Mouse (Mus musculus) heart, embryonic 15.5 days (tissue): ENCODE data around the gene Pla2g2f. TPM values are rescaled to one million over a fixed set of nuclear protein-coding genes. Genes with fewer than 3 reads are reported as not detected.
A peak's percentile ranks its signal among the peaks of the same experiment; 100 is the strongest.

Source experiments
- ATAC-seq: fragments of 200-750 bp; cut with Nextera tagmentation; replicated peaks from 2 replicates; pipeline ENCODE4 v1.8.0; 2017; ENCODE audit warnings: low read depth, moderate TSS enrichment; ENCODE audit not compliant: insufficient number of reproducible peaks, insufficient read depth, low FRiP score
- H3K27ac ChIP-seq: fragments of 300-500 bp; sonication (generic); 2 replicates; pipeline ENCODE4 v1.5.1; 2015; ENCODE audit warnings: mild to moderate bottlenecking, inconsistent platforms
- H3K27me3 ChIP-seq: fragments of 300-500 bp; sonication (generic); 2 replicates; pipeline ENCODE4 v1.6.1; 2015; ENCODE audit warnings: inconsistent platforms
- H3K36me3 ChIP-seq: fragments of 300-500 bp; sonication (generic); 2 replicates; pipeline ENCODE4 v1.6.1; 2015; ENCODE audit warnings: mild to moderate bottlenecking, inconsistent platforms
- H3K4me1 ChIP-seq: fragments of 300-500 bp; sonication (generic); replicated peaks from 2 replicates; pipeline ENCODE4 v1.6.1; 2015; ENCODE audit warnings: inconsistent platforms
- H3K4me2 ChIP-seq: fragments of 300-500 bp; sonication (generic); 2 replicates; pipeline ENCODE4 v1.6.1; 2015; ENCODE audit warnings: inconsistent platforms, mild to moderate bottlenecking, moderate library complexity
- H3K4me3 ChIP-seq: fragments of 300-500 bp; sonication (generic); 2 replicates; pipeline ENCODE4 v1.5.1; 2015; ENCODE audit warnings: mild to moderate bottlenecking, inconsistent platforms
- H3K9ac ChIP-seq: fragments of 300-500 bp; sonication (generic); 2 replicates; pipeline ENCODE4 v1.6.1; 2015; ENCODE audit warnings: mild to moderate bottlenecking, inconsistent platforms
- H3K9me3 ChIP-seq: fragments of 300-500 bp; sonication (generic); replicated peaks from 2 replicates; pipeline ENCODE4 v1.6.1; 2016; ENCODE audit warnings: inconsistent platforms
- WGBS: fragments of 180-500 bp; shearing (Covaris S2); methylation state at CpG from one replicate; pipeline ENCODE4 v1.1.7; 2015; ENCODE audit warnings: mixed read lengths; 5-methylcytosine and 5-hydroxymethylcytosine counted together
- polyA plus RNA-seq: library from polyadenylated mRNA; unstranded; fragments of >200 nt; fragmentation: Nextera tagmentation; extraction: Ambion mirVana; gene quantifications from 2 replicates; pipeline ENCODE4 v1.2.1, GENCODE M21; 2015

Pla2g2f gene
- polyA plus RNA-seq, 1 experiment from 2014 or later: 0.09 TPM

- Histone ChIP-seq H3K9me3 (no peaks in the 10 kb centered on the region), H3K27ac (no peak within 1 kb of the TSS), H3K4me2 (no peak within 1 kb of the TSS), H3K9ac (no peak within 1 kb of the TSS), H3K27me3 (peaks cover 15% of the 10 kb centered on the region), H3K4me3 (no peak within 1 kb of the TSS), H3K4me1 (no peaks in the 10 kb centered on the region), H3K36me3 (no peaks in the 10 kb centered on the region)
- ATAC-seq: no peak
- WGBS: 60% methylated on average over 7 of the region's 7 CpGs
These were observed 20.4 kb downstream of the Pla2g2f start, which contains the start of gene Ubxn10 for GRCm38 (mm10) chr4:138737031-138737430. TSS of gene Ubxn10 (minus strand) at chr4:138737167.

GRCm38 (mm10) chr4:138734863-138735262, 22.6 kb downstream of the Pla2g2f start:
- Histone ChIP-seq H3K4me2 (no peak overlapping the region), H3K27me3 (peaks cover 12% of the 10 kb centered on the region), H3K27ac (no peak overlapping the region), H3K9ac (no peak overlapping the region), H3K4me1 (no peaks in the 10 kb centered on the region; the same call in 1 of the 2 replicates), H3K36me3 (no peaks in the 10 kb centered on the region), H3K4me3 (no peak overlapping the region), H3K9me3 (no peaks in the 10 kb centered on the region)
- 92% methylated on average over 4 of the region's 4 CpGs for WGBS
- ATAC-seq: no peak

GRCm38 (mm10) chr4:138734105-138734504, 23.3 kb downstream of the Pla2g2f start:
- ATAC-seq: no peak
- Histone ChIP-seq H3K9ac (no peak overlapping the region), H3K4me2 (no peak overlapping the region), H3K27ac (no peak overlapping the region), H3K27me3 (peaks cover 12% of the 10 kb centered on the region), H3K4me1 (no peaks in the 10 kb centered on the region; the same call in 1 of the 2 replicates), H3K9me3 (no peaks in the 10 kb centered on the region), H3K36me3 (no peaks in the 10 kb centered on the region), H3K4me3 (no peak overlapping the region)
- 63% methylated on average over 7 of the region's 7 CpGs for WGBS

GRCm38 (mm10) chr4:138729018-138729703, 28.3 kb downstream of the Pla2g2f start:
- Histone ChIP-seq H3K27ac (0 out of 2 replicates have a peak overlapping the region, but pooled peaks have one; percentile 35), H3K9ac (no peak overlapping the region), H3K27me3 (peaks cover 7% of the 10 kb centered on the region), H3K9me3 (no peaks in the 10 kb centered on the region), H3K4me3 (no peak overlapping the region), H3K4me2 (no peak overlapping the region), H3K4me1 (peaks cover 18% of the 10 kb centered on the region), H3K36me3 (no peaks in the 10 kb centered on the region)
- 38% methylated on average over 9 of the region's 9 CpGs for WGBS
- ATAC-seq: 0 out of 2 replicates have a peak, but pooled peaks have one; percentile 24

- no peak for ATAC-seq
- peaks cover 34% of the 10 kb centered on the region for H3K4me1 ChIP-seq
- no peaks in the 10 kb centered on the region for H3K9me3 ChIP-seq
- H3K27ac ChIP-seq: peak overlapping the region; percentile 62
- no peaks in the 10 kb centered on the region for H3K36me3 ChIP-seq
- H3K4me2 ChIP-seq: no peak overlapping the region
- H3K27me3 ChIP-seq: peaks cover 25% of the 10 kb centered on the region
- H3K9ac ChIP-seq: no peak overlapping the region
- no peak overlapping the region for H3K4me3 ChIP-seq
- WGBS: 60% methylated on average over 5 of the region's 5 CpGs
These were observed 31.7 kb downstream of the Pla2g2f start for GRCm38 (mm10) chr4:138725751-138726150.

- 5% methylated on average over 13 of the region's 13 CpGs for WGBS
- H3K4me2 ChIP-seq: peak overlapping the region; percentile 54
- H3K9ac ChIP-seq: peak overlapping the region; percentile 22; the same call in 1 of the 2 replicates
- peak overlapping the region; percentile 15 for H3K4me3 ChIP-seq
- peaks cover 34% of the 10 kb centered on the region for H3K4me1 ChIP-seq
- peaks cover 27% of the 10 kb centered on the region for H3K27me3 ChIP-seq
- peak overlapping the region; percentile 62 for H3K27ac ChIP-seq
- H3K36me3 ChIP-seq: no peaks in the 10 kb centered on the region
- ATAC-seq: 0 out of 2 replicates have a peak, but pooled peaks have one; percentile 48
- H3K9me3 ChIP-seq: no peaks in the 10 kb centered on the region
These were observed 32.3 kb downstream of the Pla2g2f start for GRCm38 (mm10) chr4:138725127-138725461.

- Histone ChIP-seq H3K4me3 (peak within 1 kb of the TSS; percentile 15), H3K27ac (peak within 1 kb of the TSS; percentile 62), H3K9ac (peak within 1 kb of the TSS; percentile 22; the same call in 1 of the 2 replicates), H3K9me3 (no peaks in the 10 kb centered on the region), H3K4me2 (peak within 1 kb of the TSS; percentile 54), H3K36me3 (no peaks in the 10 kb centered on the region), H3K27me3 (peaks cover 27% of the 10 kb centered on the region), H3K4me1 (peaks cover 34% of the 10 kb centered on the region)
- ATAC-seq: no peak
- WGBS: 37% methylated on average over 18 of the region's 18 CpGs
These were observed 32.9 kb downstream of the Pla2g2f start, which contains the start of gene Pla2g2c for GRCm38 (mm10) chr4:138724354-138725126. TSS of gene Pla2g2c (plus strand) at chr4:138724792.

GRCm38 (mm10) chr4:138723493-138724281, 33.7 kb downstream of the Pla2g2f start:
- Histone ChIP-seq H3K9me3 (no peaks in the 10 kb centered on the region), H3K27ac (peak overlapping the region; percentile 22; the same call in 1 of the 2 replicates), H3K36me3 (no peaks in the 10 kb centered on the region), H3K4me3 (no peak overlapping the region), H3K4me2 (peak overlapping the region; percentile 5; the same call in 1 of the 2 replicates), H3K9ac (no peak overlapping the region), H3K4me1 (peaks cover 34% of the 10 kb centered on the region), H3K27me3 (peaks cover 27% of the 10 kb centered on the region)
- WGBS: 28% methylated on average over 15 of the region's 15 CpGs
- ATAC-seq: no peak

- H3K36me3 ChIP-seq: no peaks in the 10 kb centered on the region
- H3K4me1 ChIP-seq: peaks cover 17% of the 10 kb centered on the region
- H3K9ac ChIP-seq: no peak overlapping the region
- H3K27ac ChIP-seq: no peak overlapping the region
- H3K9me3 ChIP-seq: no peaks in the 10 kb centered on the region
- peaks cover 20% of the 10 kb centered on the region for H3K27me3 ChIP-seq
- H3K4me3 ChIP-seq: no peak overlapping the region
- no peak overlapping the region for H3K4me2 ChIP-seq
- 64% methylated on average over 5 of the region's 5 CpGs for WGBS
- ATAC-seq: no peak
These were observed 38.2 kb downstream of the Pla2g2f start for GRCm38 (mm10) chr4:138719264-138719596.

- H3K36me3 ChIP-seq: no peaks in the 10 kb centered on the region
- no peak overlapping the region for H3K4me2 ChIP-seq
- ATAC-seq: no peak
- H3K27ac ChIP-seq: no peak overlapping the region
- peaks cover 20% of the 10 kb centered on the region for H3K27me3 ChIP-seq
- no peak overlapping the region for H3K4me3 ChIP-seq
- H3K9ac ChIP-seq: no peak overlapping the region
- H3K4me1 ChIP-seq: peaks cover 12% of the 10 kb centered on the region
- no peaks in the 10 kb centered on the region for H3K9me3 ChIP-seq
- 79% methylated on average over 5 of the region's 5 CpGs for WGBS
These were observed 38.7 kb downstream of the Pla2g2f start for GRCm38 (mm10) chr4:138718586-138719263.
